Mouse (Mus musculus): ENCODE measurements at regions not wholly inside any gene's neighbourhood (a gene's known extent, or its start where the extent isn't known, plus 50 kb on each side); places are given as distances from the start of the nearest gene placed in this dataset.

DNA sequence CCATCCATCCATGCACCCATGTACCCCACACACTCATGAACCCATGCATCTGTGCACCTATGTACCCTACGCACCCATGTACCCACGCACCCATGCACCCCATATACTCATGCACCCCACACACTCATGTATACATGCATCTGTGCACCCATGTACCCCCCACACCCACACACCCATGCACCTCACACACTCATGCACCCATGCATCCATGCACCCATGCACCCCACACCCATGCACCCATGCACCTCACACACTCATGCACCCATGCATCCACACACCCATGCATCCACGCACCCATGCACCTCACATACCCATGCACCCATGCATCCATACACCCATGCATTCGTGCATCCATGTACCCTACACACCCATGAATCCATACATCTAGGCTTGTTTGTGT is 63.6 kb downstream of the 4930564D02Rik start:
- DNase-seq: no peak

DNA sequence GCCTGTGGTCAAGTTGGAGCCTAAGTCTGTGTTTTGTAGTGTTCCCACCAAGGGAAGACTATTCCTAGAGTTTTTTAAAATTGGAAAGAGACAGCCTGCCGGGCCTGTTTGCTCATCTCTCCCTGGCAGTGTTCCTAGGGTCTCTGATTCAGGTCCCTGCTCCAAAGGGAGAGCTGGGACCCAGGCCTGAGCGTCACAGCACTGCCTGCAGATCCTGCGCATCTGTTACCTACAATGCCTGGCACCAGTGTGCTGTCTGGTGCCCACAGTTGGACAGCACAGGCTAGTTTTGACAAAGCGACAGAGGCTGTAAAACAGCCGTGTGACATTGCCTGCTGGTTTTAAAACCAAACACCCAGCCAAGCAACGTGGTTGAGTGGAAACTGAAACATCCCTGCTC is 64.4 kb downstream of the 4930564D02Rik start:
- DNase-seq: no peak

DNA sequence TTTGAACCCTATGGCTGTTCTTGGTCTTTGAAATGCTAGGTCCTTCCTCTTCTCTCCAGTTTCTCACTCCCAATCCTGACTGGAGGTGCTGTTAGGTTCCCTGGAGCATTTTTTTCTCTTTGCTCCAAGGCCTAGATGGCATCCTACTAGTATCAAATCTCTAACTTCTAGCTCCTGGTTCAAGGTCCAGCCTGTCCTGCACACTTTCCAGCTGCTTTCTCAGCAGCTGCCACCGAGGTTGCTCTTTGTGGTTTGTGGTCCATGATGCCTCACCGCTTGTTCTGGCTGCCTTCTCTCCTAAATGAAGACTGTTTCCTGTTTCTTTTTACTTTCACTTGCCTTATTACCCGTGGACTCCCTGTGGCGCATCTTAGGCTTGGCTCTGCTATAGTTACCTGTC is 66.4 kb downstream of the 4930564D02Rik start:
- no peak for DNase-seq

DNA sequence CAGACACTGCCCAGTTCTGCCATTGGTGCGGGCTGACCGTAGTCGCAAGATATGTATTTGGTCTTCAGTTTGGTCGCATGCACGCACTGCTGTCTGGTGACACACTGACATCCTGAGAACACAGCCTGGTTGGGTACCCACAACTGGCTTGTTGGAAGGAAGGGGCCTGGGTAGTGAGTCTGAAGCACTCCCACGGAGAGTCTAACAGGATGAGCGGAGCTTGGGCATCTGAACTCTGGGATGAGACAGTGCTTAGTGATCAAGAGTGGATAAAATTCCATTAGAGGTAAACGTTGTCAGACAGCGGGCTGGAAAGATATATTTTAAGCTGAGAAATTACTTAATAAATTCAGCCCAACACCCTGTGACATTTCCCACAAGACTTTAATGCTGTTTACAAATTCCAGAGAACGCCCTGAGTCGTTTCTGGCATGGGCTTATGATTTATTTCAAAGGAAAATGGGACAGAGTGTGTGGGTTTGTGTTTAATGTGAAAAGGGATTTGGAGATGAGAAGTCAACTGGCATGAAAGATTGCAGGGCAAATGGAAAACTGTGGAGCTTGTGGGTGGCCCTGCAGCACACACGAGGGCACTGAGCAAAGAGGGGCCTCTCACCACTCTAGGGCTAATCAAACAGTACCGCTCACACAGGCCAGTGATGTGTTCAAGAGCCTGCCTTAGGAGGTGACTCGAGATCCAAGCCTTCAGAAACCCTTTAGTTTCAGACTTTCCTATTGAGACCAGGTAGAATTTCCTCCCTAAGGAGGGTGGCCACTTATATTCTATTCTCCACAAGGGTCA is 74.7 kb downstream of the 4930564D02Rik start:
- DNase-seq: no peak

DNA sequence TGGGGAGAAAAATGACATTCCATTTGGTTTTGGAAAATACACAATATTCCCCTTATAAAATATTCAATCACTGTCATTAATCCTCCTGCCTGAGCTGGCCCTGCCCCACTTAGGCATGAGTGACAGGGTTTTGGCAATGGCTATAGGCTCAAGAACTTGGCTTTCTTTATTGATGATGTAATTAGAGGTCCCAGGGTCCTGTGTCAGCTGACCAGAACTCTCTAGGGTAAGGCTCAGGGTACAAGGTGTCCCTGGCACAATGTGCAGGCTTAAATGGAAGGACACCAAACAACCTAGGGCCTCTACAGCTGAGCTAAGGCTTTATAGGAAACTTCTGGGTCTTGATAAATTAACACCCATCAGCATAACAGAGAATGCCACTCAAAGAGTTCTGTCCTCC is 76.0 kb downstream of the 4930564D02Rik start:
- no peak for DNase-seq

DNA sequence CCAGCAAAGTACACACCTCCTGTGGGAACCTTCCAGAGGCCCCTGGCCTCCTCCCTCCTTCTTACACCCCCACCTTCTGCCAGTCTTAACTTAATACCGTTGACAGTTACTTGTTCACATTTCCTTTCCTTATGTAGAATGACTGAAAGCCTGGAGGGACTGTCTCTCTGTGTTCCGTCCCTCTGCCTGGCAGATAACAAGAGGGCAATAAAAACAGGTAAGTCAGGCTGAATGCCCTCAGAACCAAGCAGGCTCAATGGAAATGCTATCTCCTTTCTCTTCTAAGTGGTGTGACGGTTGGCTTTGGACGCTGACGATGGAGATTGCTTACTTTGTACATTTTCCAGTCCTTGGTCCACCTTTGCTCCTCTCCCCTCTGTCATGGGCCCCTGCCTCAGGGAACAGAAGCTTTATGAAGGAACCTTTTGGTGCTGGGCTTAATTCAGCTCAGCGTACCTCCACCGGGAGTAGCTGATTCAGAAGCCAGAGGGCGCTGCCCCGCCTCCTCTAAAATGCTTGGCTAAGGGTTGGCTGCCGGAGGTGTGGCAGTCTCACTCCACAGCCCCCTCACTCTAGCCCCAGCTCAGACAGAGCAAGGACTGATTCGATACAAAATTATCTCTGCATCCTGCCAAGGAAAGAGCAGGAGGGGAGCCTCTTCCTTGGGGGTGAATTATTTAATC is 85.0 kb downstream of the 4930564D02Rik start:
- peak; percentile 18 for DNase-seq

DNA sequence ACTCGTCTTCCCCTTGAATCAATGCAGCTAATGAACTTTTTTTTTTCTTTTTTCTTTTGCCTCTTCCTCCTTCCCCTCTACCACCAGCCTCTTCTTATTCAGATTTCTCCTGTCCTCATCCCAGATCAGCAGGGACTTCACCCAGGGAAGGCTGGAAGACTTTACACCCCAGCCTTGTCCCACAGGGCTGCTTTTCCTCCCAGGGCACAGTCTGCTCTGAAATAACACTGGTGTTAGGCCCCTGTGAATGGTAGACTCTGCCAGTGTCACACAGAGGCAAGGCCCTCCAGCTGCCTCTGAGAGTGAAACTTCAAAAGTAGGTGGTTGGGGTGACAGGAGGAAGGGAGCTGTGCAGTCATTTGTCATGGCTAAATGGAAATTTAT is 85.5 kb downstream of the 4930564D02Rik start:
- DNase-seq: no peak

DNA sequence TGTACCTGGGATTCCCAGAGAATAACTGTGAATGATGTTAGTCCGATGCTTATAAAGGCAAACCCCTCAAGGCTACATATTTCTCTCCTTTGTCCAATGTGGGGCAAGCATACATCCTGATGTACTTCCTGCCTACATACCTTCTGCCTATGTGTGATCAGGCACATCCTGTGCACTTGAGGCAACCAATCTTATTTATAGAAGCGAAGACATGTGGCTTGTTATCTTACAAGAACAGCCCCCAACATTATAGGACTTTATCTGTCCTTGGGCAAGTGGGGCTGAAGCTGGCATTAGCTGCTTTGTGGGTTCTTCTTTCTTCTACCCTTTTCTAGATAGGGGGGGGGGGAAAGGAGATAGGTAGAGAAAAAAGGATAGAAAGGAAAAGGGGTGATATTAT is 91.7 kb downstream of the 4930564D02Rik start:
- DNase-seq: no peak

DNA sequence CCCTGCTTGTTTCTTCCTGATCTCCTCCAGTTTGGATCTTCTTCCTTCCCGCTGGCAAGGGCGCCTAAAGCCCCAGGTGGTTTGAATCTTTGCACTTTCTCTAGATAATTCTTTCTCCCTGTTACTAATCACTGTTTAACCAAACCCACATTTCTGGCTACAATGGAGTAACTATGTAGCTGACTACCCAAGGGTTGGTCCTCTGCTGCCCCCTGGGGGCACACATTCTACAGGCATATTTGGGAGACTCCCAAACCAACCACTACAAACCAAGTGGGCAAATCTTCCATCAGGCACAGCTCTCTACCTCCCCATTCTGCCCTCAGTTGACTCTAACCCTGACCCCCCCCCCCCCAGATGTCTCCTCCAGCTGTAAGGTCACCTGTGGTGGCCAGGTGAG is 98.7 kb downstream of the 4930564D02Rik start:
- DNase-seq: peak; percentile 82

DNA sequence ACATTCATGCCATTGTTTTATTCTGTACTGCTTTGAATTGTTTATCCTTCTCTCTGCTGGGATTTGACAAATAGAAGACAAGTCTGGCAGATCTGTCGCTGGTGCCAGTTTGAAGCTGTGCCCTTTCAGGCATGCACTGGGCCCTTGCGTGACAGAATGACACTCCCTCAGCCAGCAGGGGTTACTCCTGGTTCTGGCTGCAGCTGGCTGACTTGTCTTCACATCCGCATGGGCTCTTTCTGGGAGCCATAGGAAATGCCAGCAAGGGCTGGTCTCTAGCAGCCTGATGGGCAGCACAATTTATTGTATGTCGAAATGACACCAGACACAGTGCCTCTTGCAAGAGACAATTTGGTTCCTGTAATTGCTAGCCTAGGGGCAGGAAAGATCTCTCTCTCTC is 102.5 kb downstream of the 4930564D02Rik start:
- no peak for DNase-seq

DNA sequence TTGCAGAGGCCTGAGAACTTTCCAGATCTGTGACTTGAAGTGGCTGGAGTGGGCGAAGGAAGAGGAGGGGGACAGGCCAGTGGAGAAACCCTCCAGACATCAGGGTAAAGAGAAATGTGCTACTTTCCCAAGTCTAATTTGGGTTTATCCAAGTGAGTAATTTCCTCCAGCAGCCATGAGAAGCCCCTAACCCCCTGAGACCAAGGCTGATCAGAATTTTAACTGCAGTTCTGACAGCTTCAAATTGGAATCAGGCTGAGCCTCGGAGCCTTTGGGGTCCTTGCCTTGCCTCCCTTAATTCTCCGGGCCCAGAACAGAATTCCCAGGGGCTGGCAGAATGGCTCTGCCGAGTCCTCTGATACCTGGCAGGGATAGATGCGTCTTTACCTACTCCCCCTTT is 104.9 kb downstream of the 4930564D02Rik start:
- DNase-seq: no peak

DNA sequence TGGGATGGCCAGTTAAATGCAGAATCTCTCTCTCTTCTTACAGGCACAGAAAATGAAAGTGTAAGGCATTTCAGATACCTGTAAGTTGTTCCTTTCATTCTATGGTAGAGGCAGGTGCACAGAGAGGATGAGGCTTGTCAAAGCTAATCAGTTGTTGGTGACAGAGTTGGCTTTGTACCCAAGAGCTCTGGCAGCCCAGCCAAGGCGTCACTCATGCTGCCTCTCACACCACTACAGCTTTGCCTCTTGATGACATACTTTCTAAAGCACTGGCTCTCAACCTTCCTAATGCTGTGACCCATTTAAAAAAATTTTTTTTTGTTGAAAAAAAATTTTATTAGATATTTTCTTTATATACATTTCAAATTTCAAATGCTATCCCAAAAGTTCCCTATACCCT is 105.4 kb downstream of the 4930564D02Rik start:
- DNase-seq: no peak

DNA sequence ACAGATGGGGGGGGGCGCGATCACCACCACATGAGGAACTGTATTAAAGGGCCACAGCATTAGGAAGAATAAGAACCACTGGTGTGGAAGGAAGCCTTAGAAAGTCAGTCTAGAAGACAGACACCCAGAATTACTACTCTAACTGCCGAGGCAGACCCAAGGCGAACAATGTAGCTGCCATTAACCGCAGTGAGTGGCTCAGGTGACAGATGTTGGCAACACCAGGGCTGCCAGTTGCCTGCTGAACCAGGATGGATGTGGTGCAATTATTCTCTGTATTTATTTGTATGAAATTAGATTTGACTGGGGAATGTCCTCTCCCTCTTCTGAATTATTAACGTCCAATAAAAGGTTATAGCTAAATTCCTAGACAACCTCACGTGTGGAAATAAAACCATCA is 124.7 kb downstream of the 4930564D02Rik start:
- DNase-seq: no peak

DNA sequence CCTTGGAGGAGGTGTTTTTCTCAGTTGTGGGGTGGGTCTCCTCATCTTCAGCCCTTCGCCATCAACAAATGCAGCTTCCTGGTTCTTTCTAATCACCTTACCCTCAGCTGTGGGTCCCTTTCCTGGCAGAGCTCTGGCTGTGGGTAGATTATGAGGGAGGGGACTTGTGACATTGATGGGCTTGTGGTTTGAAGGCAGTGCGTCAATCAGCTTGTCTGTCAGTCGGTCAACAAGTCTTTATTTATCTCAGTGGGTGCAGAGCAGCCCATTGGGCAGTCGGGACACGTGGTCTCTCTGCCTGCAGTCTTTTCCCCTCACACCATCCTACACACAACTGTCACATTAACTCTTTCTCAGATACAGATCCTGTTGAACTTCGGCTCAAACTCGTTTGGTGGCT is 125.2 kb downstream of the 4930564D02Rik start:
- DNase-seq: no peak

DNA sequence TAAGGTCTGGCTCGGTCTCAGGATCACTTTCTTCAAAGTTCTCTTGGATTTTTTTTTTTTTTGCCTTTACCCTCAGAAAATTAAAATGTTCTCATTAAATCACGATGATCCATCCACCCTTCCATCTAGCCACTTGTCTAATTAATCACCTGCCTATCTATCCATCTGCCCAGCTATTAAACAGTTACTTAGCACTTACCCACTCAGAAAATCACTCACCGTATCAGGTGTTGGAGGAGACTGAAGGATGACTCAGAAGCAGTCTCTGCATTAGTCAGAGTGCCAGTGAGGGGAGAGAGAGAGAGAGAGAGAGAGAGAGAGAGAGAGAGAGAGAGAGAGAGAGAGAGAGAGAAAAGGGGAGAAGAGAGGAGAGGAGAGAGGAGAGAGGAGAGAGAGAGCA is 134.1 kb downstream of the 4930564D02Rik start:
- no peak for DNase-seq

DNA sequence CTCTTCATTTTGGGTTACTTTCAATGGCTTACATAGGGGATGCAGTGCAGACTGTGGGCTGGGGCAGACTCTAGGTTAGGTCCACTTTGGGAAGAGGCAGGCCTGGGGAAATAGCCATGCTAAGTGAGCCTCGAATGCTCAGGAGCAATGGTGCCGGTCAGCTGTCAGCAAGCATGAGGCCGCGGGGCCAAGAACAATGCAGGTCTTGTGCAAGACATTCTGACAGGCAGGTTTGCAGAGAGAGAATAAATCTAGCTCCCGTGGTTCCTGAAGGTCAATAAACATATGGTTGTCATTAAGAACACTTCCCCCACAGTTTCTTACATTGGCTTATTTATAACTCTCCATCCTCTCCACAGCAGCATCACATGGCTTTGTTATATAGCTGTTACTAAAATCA is 142.5 kb downstream of the 4930564D02Rik start:
- DNase-seq: no peak

DNA sequence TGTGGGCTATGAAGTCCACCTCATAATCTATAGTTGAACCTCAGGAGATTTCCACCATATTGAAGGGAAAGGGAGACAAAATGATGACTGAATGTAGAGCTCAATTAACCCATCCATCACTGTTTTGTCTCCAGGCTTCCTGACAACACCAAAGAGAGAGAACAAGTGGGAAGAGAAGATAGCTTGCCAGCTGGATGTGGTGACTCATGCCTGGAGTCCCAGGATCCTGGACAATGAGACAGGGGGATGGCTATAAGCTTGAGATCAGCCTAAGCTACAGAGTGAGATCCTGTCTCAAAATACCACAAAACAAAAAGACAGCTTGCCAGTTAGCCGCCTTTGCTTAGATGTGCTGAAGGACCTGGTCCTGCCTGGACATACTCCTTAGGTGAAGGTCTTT is 144.4 kb downstream of the 4930564D02Rik start:
- no peak for DNase-seq

DNA sequence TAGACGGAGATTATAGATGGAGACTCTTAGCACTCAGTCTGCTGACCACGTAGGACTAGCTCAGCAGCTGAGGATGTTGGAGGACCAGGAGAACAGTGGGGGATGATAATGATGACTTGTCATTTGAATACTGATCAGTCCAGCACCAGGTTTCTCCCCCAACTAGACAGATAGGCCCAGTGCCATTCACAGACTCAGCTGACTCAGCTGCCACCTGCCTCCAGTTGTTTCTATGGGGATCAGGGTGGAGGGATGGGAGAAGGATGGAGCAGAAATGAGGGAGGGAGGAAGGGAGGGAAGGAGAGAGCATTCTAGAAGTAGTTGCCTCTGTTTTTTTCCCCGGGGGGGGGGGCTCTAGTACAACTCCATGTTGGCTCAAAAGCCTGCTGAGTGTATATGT is 145.1 kb downstream of the 4930564D02Rik start:
- DNase-seq: no peak

DNA sequence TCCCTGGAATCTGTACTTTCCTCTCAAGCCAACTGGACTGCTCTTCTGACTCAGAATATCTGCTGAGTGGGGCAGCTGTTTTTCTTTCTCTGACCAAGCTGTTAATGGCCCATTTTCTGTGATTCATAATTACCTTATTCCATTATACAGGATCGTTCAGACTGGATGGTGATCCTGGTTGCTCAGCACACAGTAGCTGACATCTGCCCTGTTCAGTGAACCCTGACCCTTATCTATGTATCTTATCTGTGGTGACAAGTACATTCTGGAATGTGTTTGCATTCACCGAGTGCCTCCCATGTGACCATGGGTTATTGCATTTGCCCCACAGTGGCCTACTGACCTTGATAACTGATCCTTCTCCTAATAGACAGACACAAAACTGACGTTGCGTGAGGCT is 148.2 kb downstream of the 4930564D02Rik start:
- no peak for DNase-seq

DNA sequence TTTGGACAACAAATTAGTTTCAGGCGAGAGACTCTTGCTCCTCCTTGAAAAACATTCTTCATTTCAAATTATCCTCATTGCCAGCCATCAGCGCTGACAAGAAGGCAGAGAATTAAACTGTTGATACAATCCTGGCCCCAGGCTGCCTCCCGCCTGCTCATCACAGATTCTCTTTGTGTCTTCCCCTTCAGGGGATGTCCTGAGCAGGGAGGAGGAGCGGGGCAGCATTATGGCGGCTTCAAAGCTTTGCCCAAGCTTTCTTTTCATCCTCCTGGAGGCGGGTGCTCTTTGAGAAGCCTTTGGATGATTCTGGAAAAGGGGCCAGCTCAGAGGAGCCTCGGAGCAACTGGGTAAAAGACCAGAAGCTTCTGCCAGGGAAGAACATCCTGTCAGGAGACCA is 149.1 kb downstream of the 4930564D02Rik start:
- no peak for DNase-seq

DNA sequence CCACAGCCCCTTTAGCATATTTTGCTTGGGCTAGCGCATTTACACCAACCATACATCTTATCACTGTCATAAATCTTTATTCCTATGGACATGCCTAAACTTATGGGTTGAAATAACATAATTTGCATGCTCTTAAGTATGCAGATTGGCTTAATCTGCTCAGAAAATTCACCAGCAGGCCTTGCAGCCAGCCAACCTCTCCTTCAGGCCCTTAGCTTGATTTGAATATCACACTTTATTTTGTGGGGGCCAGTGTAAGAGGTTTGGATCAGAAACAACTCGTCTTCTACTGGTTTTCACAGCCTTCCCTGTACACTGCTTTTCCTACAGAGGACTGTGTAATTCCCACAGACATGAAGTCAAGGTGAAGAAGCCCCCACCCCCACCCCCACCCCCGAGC is 153.0 kb downstream of the 4930564D02Rik start:
- DNase-seq: no peak

DNA sequence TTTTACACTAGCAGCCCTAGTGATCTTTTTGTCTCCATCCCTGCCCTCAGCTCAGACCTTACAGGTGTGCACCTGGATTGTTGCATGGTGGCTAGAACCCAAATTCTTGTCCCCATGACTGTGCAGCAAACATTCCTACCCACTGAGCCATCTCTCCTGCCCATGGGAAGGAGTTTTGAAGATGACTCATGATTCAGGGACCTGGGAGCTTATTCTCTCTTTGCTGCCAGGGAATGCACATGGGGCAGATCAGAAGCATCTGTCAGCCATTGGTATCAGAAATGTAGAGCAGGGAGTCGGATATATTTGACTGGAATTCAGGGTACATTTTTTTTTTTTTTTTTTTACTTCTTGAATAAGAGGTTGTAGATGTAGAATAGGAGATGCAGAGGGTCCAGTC is 154.0 kb downstream of the 4930564D02Rik start:
- no peak for DNase-seq

DNA sequence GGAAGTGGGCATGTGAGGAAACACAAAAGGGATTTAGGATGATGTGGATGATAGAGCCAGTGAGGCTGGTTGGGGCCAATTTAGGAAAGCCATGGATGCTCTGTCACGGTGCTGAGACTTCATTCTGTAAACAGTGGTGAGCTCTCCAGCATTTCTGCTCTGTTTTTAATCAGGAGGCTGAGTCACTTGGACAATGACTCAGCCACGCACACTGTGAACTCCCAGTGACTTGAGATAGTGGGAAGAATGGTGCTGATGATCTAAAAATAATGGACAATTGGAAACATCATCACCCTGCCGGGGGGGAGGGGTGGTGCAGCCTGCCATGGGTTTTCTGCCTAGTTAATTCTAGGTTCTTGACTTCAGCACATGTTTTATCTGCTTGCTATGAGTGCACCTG is 156.3 kb downstream of the 4930564D02Rik start:
- DNase-seq: no peak

DNA sequence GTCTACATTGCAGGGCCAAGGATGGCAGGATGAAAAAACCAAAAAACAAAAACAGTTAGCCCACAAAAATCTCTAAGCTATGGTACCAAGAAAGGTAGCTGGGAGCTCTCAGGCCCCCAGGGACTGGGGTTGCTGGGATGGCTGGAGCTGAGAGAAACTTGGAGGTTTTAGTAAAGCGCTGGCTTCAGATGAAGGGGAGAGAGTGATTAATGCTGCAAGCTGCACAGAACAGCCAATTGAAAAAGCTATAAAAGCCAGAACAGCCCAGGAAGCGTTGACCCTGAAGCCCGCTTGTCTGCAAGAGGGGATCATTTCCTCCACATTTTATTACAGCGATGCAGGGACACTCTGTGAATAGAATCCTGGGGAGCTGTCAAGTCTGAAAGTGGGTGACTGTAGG is 157.0 kb downstream of the 4930564D02Rik start:
- no peak for DNase-seq

DNA sequence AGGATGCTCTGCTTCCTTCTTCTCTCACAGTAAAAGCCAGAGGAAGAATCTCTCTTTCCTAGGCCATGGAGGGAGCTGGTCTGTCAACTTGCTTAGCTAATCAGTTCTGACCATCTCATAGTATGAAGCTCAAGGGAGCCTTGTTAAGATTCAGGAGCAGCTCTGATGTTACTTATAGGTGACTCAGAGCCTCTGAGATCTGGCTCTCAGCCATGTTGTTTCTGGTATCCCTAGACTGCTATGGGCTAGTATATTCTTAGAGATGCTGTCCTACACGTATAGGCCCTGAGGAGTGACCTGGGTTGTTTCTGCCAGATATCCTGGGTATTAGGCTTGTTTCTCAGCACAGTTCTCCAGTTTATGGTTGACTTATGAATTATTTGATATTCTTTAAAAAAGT is 160.9 kb downstream of the 4930564D02Rik start:
- DNase-seq: no peak

Measured in kidney, adult 18-20 months (tissue).